Mouse (Mus musculus): ENCODE results near the gene Auts2. TPM values are rescaled to one million over a fixed set of nuclear protein-coding genes. Genes with fewer than 3 reads are reported as not detected.

The Auts2 gene
- total and polyA plus RNA-seq, 2 experiments from 2014 or later, result 6.8 to 12.1 TPM

DNA sequence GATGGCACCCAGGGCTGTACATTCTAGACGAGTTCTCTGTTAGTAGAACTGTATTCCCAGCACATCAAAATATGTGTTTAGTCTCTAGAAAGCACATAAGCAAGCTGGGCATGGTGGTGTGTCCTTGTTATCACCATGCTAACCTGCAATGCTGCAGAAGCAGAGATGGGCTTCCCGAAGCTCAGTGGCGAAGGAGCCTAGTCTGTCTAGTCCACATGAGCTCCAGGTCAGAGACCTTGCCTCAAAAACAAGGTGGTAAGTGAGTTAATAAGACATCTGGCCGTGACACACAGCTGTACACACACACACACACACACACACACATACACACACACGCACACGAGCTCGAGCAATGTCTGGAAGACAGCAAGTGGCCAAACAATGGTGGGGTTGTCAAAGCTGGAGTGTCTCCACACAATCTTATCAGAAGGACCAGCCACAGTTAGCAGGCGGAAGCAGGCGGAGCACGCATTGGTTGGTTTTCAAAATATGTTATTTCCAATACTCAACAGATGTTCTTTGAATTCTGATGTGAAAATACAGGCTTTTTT is 729.1 kb downstream of the Auts2 start:
- no peaks in the 10 kb centered on the region for H3K36me3 ChIP-seq (replicated peaks; ENCODE audit: control insufficient read depth, insufficient read depth, low read length)
- no peaks in the 10 kb centered on the region for H3K9me3 ChIP-seq (replicated peaks; ENCODE audit: control insufficient read depth, low read length)
- ATAC-seq (ENCODE audit: insufficient read depth, low read depth) (peak; percentile 83), DNase-seq (ENCODE audit: low spot score) (peak; percentile 60)
- TF ChIP-seq CTCF (IDR thresholded peaks at IDR 0.05; ENCODE audit: low read depth) (no peak), EP300 (IDR thresholded peaks at IDR 0.05; ENCODE audit: low read depth) (no peak)
- H3K4me3 ChIP-seq (ENCODE audit: low read depth, low read length), result no peak overlapping the region
- WGBS, result 38% methylated on average over 10 of the region's 10 CpGs
- no peaks in the 10 kb centered on the region for H3K27me3 ChIP-seq (ENCODE audit: control insufficient read depth, insufficient read depth, low read length)
- H3K4me2 ChIP-seq (ENCODE audit: low read depth, low read length), result no peak overlapping the region
- peaks cover 9% of the 10 kb centered on the region for H3K4me1 ChIP-seq (ENCODE audit: control insufficient read depth, insufficient read depth)
- H3K9ac ChIP-seq (replicated peaks; ENCODE audit: low read depth, low read length), result no peak overlapping the region
- peak overlapping the region; percentile 52 for H3K27ac ChIP-seq (ENCODE audit: low read depth)

DNA sequence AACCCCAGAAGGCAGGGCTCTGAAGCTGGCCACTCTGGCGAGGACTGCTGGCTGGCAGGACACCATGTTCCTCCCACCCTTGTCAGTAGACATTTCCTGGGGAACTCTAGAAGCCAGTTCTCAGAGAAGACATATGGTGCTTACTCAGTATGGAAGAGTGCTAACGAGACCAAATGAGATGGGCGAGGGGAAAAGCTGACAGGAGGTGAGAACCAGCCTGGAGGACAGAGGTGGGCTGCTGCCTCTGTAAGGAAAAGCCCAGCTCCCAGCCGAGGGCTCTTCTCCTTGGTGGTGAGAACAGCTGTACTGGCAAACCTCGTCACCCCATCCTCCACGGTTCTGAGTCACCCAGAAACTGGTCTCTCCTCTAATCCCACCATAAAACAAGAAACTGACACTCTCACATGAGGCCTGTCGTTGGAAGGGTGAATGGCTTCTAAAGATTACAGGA is 729.8 kb downstream of the Auts2 start:
- Histone ChIP-seq H3K4me1 (ENCODE audit: control insufficient read depth, insufficient read depth) (peaks cover 9% of the 10 kb centered on the region), H3K27me3 (ENCODE audit: control insufficient read depth, insufficient read depth, low read length) (no peaks in the 10 kb centered on the region), H3K4me2 (ENCODE audit: low read depth, low read length) (no peak overlapping the region), H3K9ac (replicated peaks; ENCODE audit: low read depth, low read length) (no peak overlapping the region), H3K9me3 (replicated peaks; ENCODE audit: control insufficient read depth, low read length) (no peaks in the 10 kb centered on the region), H3K4me3 (ENCODE audit: low read depth, low read length) (no peak overlapping the region), H3K27ac (ENCODE audit: low read depth) (no peak overlapping the region), H3K36me3 (replicated peaks; ENCODE audit: control insufficient read depth, insufficient read depth, low read length) (no peaks in the 10 kb centered on the region)
- WGBS, result 61% methylated on average over 7 of the region's 7 CpGs
- ATAC-seq (ENCODE audit: insufficient read depth, low read depth) (no peak), DNase-seq (ENCODE audit: low spot score) (no peak)
- TF ChIP-seq CTCF (IDR thresholded peaks at IDR 0.05; ENCODE audit: low read depth), result no peak
- no peak for TF ChIP-seq EP300 (IDR thresholded peaks at IDR 0.05; ENCODE audit: low read depth)

DNA sequence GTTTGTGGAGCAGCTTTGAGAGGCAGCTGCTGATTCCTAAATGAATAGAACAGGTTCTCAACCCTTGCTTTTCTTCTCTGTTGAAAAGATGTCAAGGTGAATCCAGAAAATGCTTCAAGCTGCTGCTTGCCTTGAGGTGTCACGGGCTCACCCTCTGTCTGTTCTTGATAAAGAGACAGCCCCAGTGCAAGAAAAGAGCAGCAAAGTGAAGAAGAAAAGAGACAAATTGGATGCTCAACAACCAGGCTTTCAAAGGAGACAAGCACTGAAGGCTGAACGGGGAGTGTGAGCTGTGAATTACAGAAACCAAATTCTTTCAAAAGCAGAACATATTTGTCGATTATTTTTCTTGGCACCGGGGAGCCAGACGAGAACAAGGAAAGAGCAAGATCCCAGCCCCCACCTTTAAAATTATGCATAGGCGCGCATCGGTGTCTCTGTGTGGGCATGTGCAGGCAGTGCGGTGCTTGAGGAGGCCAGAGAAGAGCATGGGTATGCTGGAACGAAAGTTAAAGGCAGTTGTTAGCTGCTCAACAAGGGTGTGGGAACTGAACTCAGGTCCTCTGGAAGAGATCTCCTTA is 730.6 kb downstream of the Auts2 start:
- Histone ChIP-seq H3K27ac (ENCODE audit: low read depth) (no peak overlapping the region), H3K4me2 (ENCODE audit: low read depth, low read length) (no peak overlapping the region), H3K4me3 (ENCODE audit: low read depth, low read length) (no peak overlapping the region), H3K9ac (replicated peaks; ENCODE audit: low read depth, low read length) (no peak overlapping the region), H3K4me1 (ENCODE audit: control insufficient read depth, insufficient read depth) (peaks cover 9% of the 10 kb centered on the region), H3K27me3 (ENCODE audit: control insufficient read depth, insufficient read depth, low read length) (no peaks in the 10 kb centered on the region), H3K9me3 (replicated peaks; ENCODE audit: control insufficient read depth, low read length) (no peaks in the 10 kb centered on the region), H3K36me3 (replicated peaks; ENCODE audit: control insufficient read depth, insufficient read depth, low read length) (no peaks in the 10 kb centered on the region)
- TF ChIP-seq CTCF (IDR thresholded peaks at IDR 0.05; ENCODE audit: low read depth) (no peak), EP300 (IDR thresholded peaks at IDR 0.05; ENCODE audit: low read depth) (no peak)
- ATAC-seq (ENCODE audit: insufficient read depth, low read depth) (no peak), DNase-seq (ENCODE audit: low spot score) (no peak)
- 70% methylated on average over 10 of the region's 10 CpGs for WGBS

GRCm38 (mm10) chr5:131806350-131806749 is 736.8 kb downstream of the Auts2 start:
- Histone ChIP-seq H3K4me2 (ENCODE audit: low read depth, low read length) (no peak overlapping the region), H3K9ac (replicated peaks; ENCODE audit: low read depth, low read length) (no peak overlapping the region), H3K4me3 (ENCODE audit: low read depth, low read length) (no peak overlapping the region), H3K4me1 (ENCODE audit: control insufficient read depth, insufficient read depth) (no peaks in the 10 kb centered on the region), H3K36me3 (replicated peaks; ENCODE audit: control insufficient read depth, insufficient read depth, low read length) (no peaks in the 10 kb centered on the region), H3K27me3 (ENCODE audit: control insufficient read depth, insufficient read depth, low read length) (no peaks in the 10 kb centered on the region), H3K9me3 (replicated peaks; ENCODE audit: control insufficient read depth, low read length) (no peaks in the 10 kb centered on the region), H3K27ac (ENCODE audit: low read depth) (no peak overlapping the region)
- ATAC-seq (ENCODE audit: insufficient read depth, low read depth), result no peak
- WGBS, result 85% methylated on average over 2 of the region's 2 CpGs
- DNase-seq (ENCODE audit: low spot score), result no peak
- no peak for TF ChIP-seq EP300 (IDR thresholded peaks at IDR 0.05; ENCODE audit: low read depth)
- TF ChIP-seq CTCF (IDR thresholded peaks at IDR 0.05; ENCODE audit: low read depth), result no peak

DNA sequence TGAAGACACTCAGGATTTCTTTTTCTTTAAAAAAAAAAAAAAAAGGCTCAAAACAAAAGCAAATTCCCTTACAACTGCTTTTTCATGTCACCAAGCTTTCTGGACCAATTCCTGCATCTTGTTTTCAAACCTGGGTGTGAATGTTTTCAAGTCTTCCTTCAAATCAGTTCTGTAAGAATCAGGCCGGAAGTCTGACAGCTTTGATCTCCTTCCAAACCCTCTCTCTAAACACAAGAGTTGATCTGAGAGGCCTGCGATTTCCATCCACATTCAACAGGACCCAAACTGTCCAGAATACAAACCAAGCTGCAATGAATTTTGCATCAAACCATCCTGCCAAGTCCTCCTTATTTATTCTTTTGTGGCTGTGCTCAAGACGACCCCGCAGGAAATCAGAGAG is 737.9 kb downstream of the Auts2 start:
- WGBS, result 67% methylated on average over 4 of the region's 4 CpGs
- Histone ChIP-seq H3K4me1 (ENCODE audit: control insufficient read depth, insufficient read depth) (no peaks in the 10 kb centered on the region), H3K4me3 (ENCODE audit: low read depth, low read length) (no peak overlapping the region)

GRCm38 (mm10) chr5:131803609-131804008 is 739.5 kb downstream of the Auts2 start:
- no peaks in the 10 kb centered on the region for H3K9me3 ChIP-seq (replicated peaks; ENCODE audit: control insufficient read depth, low read length)
- no peak overlapping the region for H3K27ac ChIP-seq (ENCODE audit: low read depth)
- DNase-seq (ENCODE audit: low spot score) (no peak), ATAC-seq (ENCODE audit: insufficient read depth, low read depth) (no peak)
- H3K9ac ChIP-seq (replicated peaks; ENCODE audit: low read depth, low read length), result no peak overlapping the region
- WGBS, result 42% methylated on average over 10 of the region's 10 CpGs
- H3K36me3 ChIP-seq (replicated peaks; ENCODE audit: control insufficient read depth, insufficient read depth, low read length), result no peaks in the 10 kb centered on the region
- H3K4me3 ChIP-seq (ENCODE audit: low read depth, low read length), result no peak overlapping the region
- TF ChIP-seq CTCF (IDR thresholded peaks at IDR 0.05; ENCODE audit: low read depth) (no peak), EP300 (IDR thresholded peaks at IDR 0.05; ENCODE audit: low read depth) (no peak)
- no peak overlapping the region for H3K4me2 ChIP-seq (ENCODE audit: low read depth, low read length)
- H3K27me3 ChIP-seq (ENCODE audit: control insufficient read depth, insufficient read depth, low read length), result no peaks in the 10 kb centered on the region
- H3K4me1 ChIP-seq (ENCODE audit: control insufficient read depth, insufficient read depth), result no peaks in the 10 kb centered on the region

More for the DNA sequence above, 737.9 kb downstream of the Auts2 start:
- TF ChIP-seq EP300 (IDR thresholded peaks at IDR 0.05; ENCODE audit: low read depth), result no peak
- no peak for TF ChIP-seq CTCF (IDR thresholded peaks at IDR 0.05; ENCODE audit: low read depth)
- H3K36me3 ChIP-seq (replicated peaks; ENCODE audit: control insufficient read depth, insufficient read depth, low read length), result no peaks in the 10 kb centered on the region
- H3K9me3 ChIP-seq (replicated peaks; ENCODE audit: control insufficient read depth, low read length), result no peaks in the 10 kb centered on the region
- ATAC-seq (ENCODE audit: insufficient read depth, low read depth), result no peak
- no peak overlapping the region for H3K4me2 ChIP-seq (ENCODE audit: low read depth, low read length)
- H3K9ac ChIP-seq (replicated peaks; ENCODE audit: low read depth, low read length), result no peak overlapping the region
- DNase-seq (ENCODE audit: low spot score), result no peak
- no peak overlapping the region for H3K27ac ChIP-seq (ENCODE audit: low read depth)
- H3K27me3 ChIP-seq (ENCODE audit: control insufficient read depth, insufficient read depth, low read length), result no peaks in the 10 kb centered on the region
